Mouse (Mus musculus) heart, postnatal 0 days (tissue): Measurements from ENCODE around the gene Chga. TPM values are rescaled to one million over a fixed set of nuclear protein-coding genes. Genes with fewer than 3 reads are reported as not detected.

ENCODE experiments used
- ATAC-seq: fragments of 200-750 bp; cut with Nextera tagmentation; 2 replicates; pipeline ENCODE4 v1.8.0; 2017; ENCODE audit warnings: low read depth, moderate number of reproducible peaks, moderate library complexity; ENCODE audit not compliant: insufficient read depth
- DNase-seq: peaks from one replicate; pipeline ENCODE4 v3.0.0-alpha.2; 2016; ENCODE audit warnings: low spot score
- H3K27ac ChIP-seq: fragments of 300-500 bp; sonication (generic); 2 replicates; pipeline ENCODE4 v1.5.1; 2014; ENCODE audit warnings: low read depth, mild to moderate bottlenecking
- H3K27me3 ChIP-seq: fragments of 300-500 bp; sonication (generic); 2 replicates; pipeline ENCODE4 v1.6.1; 2014; ENCODE audit warnings: low read length, mixed read lengths; ENCODE audit not compliant: control insufficient read depth, insufficient read depth
- H3K36me3 ChIP-seq: fragments of 300-500 bp; sonication (generic); replicated peaks from 2 replicates; pipeline ENCODE4 v1.6.1; 2014; ENCODE audit warnings: low read length, mixed read lengths; ENCODE audit not compliant: control insufficient read depth, insufficient read depth
- H3K4me1 ChIP-seq: fragments of 300-500 bp; sonication (generic); 2 replicates; pipeline ENCODE4 v1.6.1; 2014; ENCODE audit warnings: antibody characterized with exemption; ENCODE audit not compliant: control insufficient read depth, insufficient read depth
- H3K4me2 ChIP-seq: fragments of 300-500 bp; sonication (generic); 2 replicates; pipeline ENCODE4 v1.6.1; 2014; ENCODE audit warnings: low read depth, mild to moderate bottlenecking, low read length, moderate library complexity
- H3K4me3 ChIP-seq: fragments of 300-500 bp; sonication (generic); 2 replicates; pipeline ENCODE4 v1.5.1; 2014; ENCODE audit warnings: low read depth, low read length
- H3K9ac ChIP-seq: fragments of 300-500 bp; sonication (generic); replicated peaks from 2 replicates; pipeline ENCODE4 v1.6.1; 2014; ENCODE audit warnings: low read depth, low read length, mixed read lengths
- H3K9me3 ChIP-seq: fragments of 300-500 bp; sonication (generic); replicated peaks from 2 replicates; pipeline ENCODE4 v1.6.1; 2016; ENCODE audit warnings: low read length; ENCODE audit not compliant: control insufficient read depth
- CTCF ChIP-seq: IDR thresholded peaks from 2 replicates; pipeline ENCODE4 v1.5.1; 2016; ENCODE audit warnings: antibody characterized with exemption, control low read depth, low read depth
- EP300 ChIP-seq: IDR thresholded peaks from 2 replicates; pipeline ENCODE4 v1.6.1; 2016; ENCODE audit warnings: antibody characterized with exemption, low read depth
- WGBS: fragments of 180-500 bp; shearing (Covaris S2); extraction: QIAGEN DNeasy Blood & Tissue Kit; methylation state at CpG from one replicate; pipeline ENCODE4 v1.1.7; 2014; 5-methylcytosine and 5-hydroxymethylcytosine counted together
- polyA plus RNA-seq: library from polyadenylated mRNA; unstranded; fragments of >200 nt; fragmentation: Nextera tagmentation; extraction: Ambion mirVana; gene quantifications from 2 replicates; pipeline ENCODE4 v1.2.1, GENCODE M21; 2015
- total RNA-seq: library from RNA; depleted of rRNA; stranded (reverse); fragments of >200 nt; gene quantifications from 2 replicates; pipeline ENCODE4 v1.2.3, GENCODE M21; 2014; ENCODE audit warnings: low replicate concordance

Gene Chga
- total and polyA plus RNA-seq, 2 experiments from 2014 or later: not detected

DNA sequence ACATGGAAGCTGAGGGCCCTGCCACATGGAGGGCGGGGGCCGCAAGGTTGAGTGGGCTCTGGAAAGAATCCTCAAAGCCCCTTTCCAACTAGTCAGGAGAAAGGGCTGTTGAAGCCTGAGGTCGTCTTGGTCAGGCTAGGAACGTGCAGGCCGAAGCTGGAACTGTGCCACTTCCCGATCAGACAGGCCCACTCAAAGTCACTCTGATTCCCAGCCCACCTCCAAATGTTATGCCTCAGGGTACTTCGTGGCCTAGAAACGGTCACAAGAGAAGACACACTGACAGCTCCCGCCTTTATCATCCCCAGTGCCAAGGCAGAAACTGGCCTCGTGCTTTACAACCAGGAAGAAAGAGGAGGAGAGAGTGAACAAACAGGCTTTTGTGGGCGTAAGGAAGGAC is 27.7 kb downstream of the Chga start:
- DNase-seq (no peak), ATAC-seq (no peak)
- WGBS: 61% methylated on average over 11 of the region's 11 CpGs
- Histone ChIP-seq H3K4me1 (peaks cover 11% of the 10 kb centered on the region; the same call in 1 of the 2 replicates), H3K36me3 (0 out of 2 replicates have a peak, but pooled peaks cover 3% of the 10 kb centered on the region), H3K9ac (no peak overlapping the region), H3K4me2 (no peak overlapping the region), H3K27ac (no peak overlapping the region), H3K4me3 (no peak overlapping the region), H3K27me3 (no peaks in the 10 kb centered on the region), H3K9me3 (no peaks in the 10 kb centered on the region)
- TF ChIP-seq EP300 (no peak), CTCF (no peak)

DNA sequence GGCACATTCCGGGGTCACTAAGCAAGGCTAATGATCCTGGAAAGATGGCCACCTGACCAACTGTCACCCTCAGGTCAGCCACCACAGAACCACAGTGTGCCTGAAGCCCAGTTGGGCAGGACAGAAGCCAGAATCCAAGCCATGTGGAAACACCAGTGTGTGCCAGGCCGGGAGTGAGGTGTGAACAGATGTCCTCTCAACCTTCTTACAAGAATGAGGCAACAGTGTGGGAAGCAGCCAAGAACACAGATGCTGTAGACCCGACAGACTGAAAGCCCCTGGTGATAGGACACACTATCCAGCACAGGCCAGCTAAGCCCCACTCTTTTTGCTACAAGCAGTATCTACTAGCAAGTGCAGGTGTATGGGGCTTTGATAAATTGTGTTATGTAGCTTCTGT is 30.6 kb downstream of the Chga start:
- Histone ChIP-seq H3K9me3 (no peaks in the 10 kb centered on the region), H3K4me2 (no peak overlapping the region), H3K36me3 (no peaks in the 10 kb centered on the region), H3K9ac (no peak overlapping the region), H3K27ac (no peak overlapping the region), H3K27me3 (no peaks in the 10 kb centered on the region), H3K4me1 (peaks cover 11% of the 10 kb centered on the region; the same call in 1 of the 2 replicates), H3K4me3 (no peak overlapping the region)
- ATAC-seq (peak; percentile 70), DNase-seq (peak; percentile 43)
- whole genome bisulfite sequencing: 48% methylated on average over 3 of the region's 3 CpGs
- no peak for TF ChIP-seq EP300
- no peak for TF ChIP-seq CTCF

GRCm38 (mm10) chr12:102586286-102586881 is 31.6 kb downstream of the Chga start:
- Histone ChIP-seq H3K4me2 (no peak overlapping the region), H3K27ac (no peak overlapping the region), H3K4me1 (peaks cover 11% of the 10 kb centered on the region; the same call in 1 of the 2 replicates), H3K36me3 (no peaks in the 10 kb centered on the region), H3K4me3 (no peak overlapping the region), H3K9me3 (no peaks in the 10 kb centered on the region), H3K9ac (no peak overlapping the region), H3K27me3 (no peaks in the 10 kb centered on the region)
- no peak for TF ChIP-seq EP300
- TF ChIP-seq CTCF: no peak
- no peak for ATAC-seq
- WGBS: 53% methylated on average over 9 of the region's 9 CpGs
- no peak for DNase-seq

GRCm38 (mm10) chr12:102587106-102587505 is 32.3 kb downstream of the Chga start:
- no peak overlapping the region for H3K4me2 ChIP-seq
- H3K9me3 ChIP-seq: no peaks in the 10 kb centered on the region
- no peak overlapping the region for H3K27ac ChIP-seq
- WGBS: 74% methylated on average over 8 of the region's 8 CpGs
- H3K36me3 ChIP-seq: no peaks in the 10 kb centered on the region
- H3K9ac ChIP-seq: no peak overlapping the region
- no peaks in the 10 kb centered on the region for H3K27me3 ChIP-seq
- ATAC-seq (no peak), DNase-seq (no peak)
- TF ChIP-seq EP300: no peak
- TF ChIP-seq CTCF: no peak
- no peak overlapping the region for H3K4me3 ChIP-seq
- H3K4me1 ChIP-seq: peaks cover 11% of the 10 kb centered on the region; the same call in 1 of the 2 replicates

DNA sequence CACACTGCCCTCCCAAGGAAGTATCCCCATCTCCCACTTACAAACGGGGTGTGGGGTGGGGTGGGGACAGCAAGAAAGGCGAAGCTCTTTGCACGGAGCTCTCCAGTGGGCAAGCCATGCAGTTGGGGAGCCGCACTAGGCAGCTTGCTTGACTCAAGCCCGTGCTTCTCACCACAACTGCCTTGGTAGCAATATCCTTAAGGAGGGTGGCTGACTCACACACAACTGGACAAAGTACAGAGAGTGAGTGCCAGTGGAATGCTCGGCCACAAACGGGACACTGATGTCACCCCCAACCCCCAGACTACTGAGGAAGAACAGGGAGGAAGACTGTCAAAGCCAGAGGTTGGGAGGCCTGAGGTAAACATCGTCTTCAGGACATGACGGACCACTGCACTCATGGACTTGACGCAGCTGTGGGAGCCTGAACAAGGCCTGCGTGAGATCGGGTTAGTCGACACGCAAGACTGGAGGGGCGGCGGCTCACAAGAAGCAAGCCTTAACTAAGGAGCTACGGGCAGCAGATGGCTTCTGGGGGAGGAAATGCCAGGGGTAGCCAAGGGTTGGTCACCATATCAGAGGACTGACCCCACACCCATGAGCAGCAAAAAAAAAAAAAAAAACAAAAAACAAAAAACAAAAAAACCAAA is 36.1 kb downstream of the Chga start:
- Histone ChIP-seq H3K9ac (no peak overlapping the region), H3K27ac (no peak overlapping the region), H3K4me2 (no peak overlapping the region), H3K36me3 (no peaks in the 10 kb centered on the region), H3K4me3 (no peak overlapping the region), H3K27me3 (no peaks in the 10 kb centered on the region), H3K9me3 (no peaks in the 10 kb centered on the region), H3K4me1 (peaks cover 27% of the 10 kb centered on the region)
- TF ChIP-seq EP300 (no peak), CTCF (no peak)
- ATAC-seq: no peak
- no peak for DNase-seq
- 84% methylated on average over 17 of the region's 17 CpGs for WGBS

- DNase-seq: peak; percentile 46
- Histone ChIP-seq H3K4me1 (peaks cover 33% of the 10 kb centered on the region), H3K4me3 (no peak overlapping the region), H3K9me3 (peaks cover 5% of the 10 kb centered on the region; the same call in 1 of the 2 replicates), H3K27ac (no peak overlapping the region), H3K4me2 (no peak overlapping the region), H3K36me3 (no peaks in the 10 kb centered on the region), H3K27me3 (no peaks in the 10 kb centered on the region), H3K9ac (no peak overlapping the region)
- 0 out of 2 replicates have a peak, but pooled peaks have one; percentile 32 for ATAC-seq
- TF ChIP-seq CTCF (no peak), EP300 (no peak)
- 26% methylated on average over 9 of the region's 9 CpGs for whole genome bisulfite sequencing
Observed at GRCm38 (mm10) chr12:102593699-102594098, 38.9 kb downstream of the Chga start.
